Mouse (Mus musculus): ENCODE results near the gene Ifnar1. TPM values are rescaled to one million over a fixed set of nuclear protein-coding genes. Genes with fewer than 3 reads are reported as not detected.

Ifnar1 gene
- polyA plus RNA-seq, 1 experiment from 2014 or later, result 57.7 TPM

- no peaks in the 10 kb centered on the region for H3K27me3 ChIP-seq
- H3K9me3 ChIP-seq, result no peaks in the 10 kb centered on the region
- H3K9ac ChIP-seq, result no peak overlapping the region
- H3K4me1 ChIP-seq, result peaks cover 16% of the 10 kb centered on the region
- ATAC-seq (ENCODE audit: low FRiP score), result no peak
- H3K4me3 ChIP-seq (replicated peaks), result no peak overlapping the region
- H3K36me3 ChIP-seq (replicated peaks), result peaks cover 39% of the 10 kb centered on the region
- H3K27ac ChIP-seq, result no peak overlapping the region
- no peak overlapping the region for H3K4me2 ChIP-seq
- 94% methylated on average over 2 of the region's 2 CpGs for WGBS
Measured at GRCm38 (mm10) chr16:91488066-91488465, 3.0 kb downstream of the Ifnar1 start.

GRCm38 (mm10) chr16:91490897-91491296 is 5.9 kb downstream of the Ifnar1 start:
- Histone ChIP-seq H3K4me3 (replicated peaks) (no peak overlapping the region), H3K27me3 (no peaks in the 10 kb centered on the region), H3K36me3 (replicated peaks) (peaks cover 63% of the 10 kb centered on the region), H3K4me1 (peaks cover 9% of the 10 kb centered on the region), H3K27ac (no peak overlapping the region), H3K9me3 (no peaks in the 10 kb centered on the region), H3K4me2 (no peak overlapping the region), H3K9ac (no peak overlapping the region)
- ATAC-seq (ENCODE audit: low FRiP score), result no peak
- 93% methylated on average over 4 of the region's 4 CpGs for WGBS

DNA sequence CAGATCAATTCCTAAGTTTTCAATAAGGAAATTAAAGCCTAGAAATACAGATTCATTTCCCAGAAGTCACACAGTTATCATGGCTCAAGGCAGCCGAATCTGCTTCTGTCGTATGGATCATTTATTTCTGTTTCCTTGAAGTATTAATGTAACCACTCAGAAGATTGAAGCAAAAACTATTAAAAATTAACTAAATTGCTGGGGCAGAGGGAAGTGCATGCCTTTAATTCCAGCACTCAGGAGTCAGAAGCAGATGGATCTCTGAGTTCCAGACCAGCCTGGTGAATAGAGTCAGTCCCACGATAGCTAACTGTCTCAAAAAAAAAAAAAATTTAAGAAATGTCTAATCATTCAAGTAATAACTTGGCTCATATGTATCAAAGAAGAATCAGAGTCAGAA is 6.4 kb downstream of the Ifnar1 start:
- H3K36me3 ChIP-seq (replicated peaks), result peaks cover 67% of the 10 kb centered on the region

GRCm38 (mm10) chr16:91495501-91495900 is 10.5 kb downstream of the Ifnar1 start:
- peaks cover 92% of the 10 kb centered on the region for H3K36me3 ChIP-seq (replicated peaks)
- no peak for ATAC-seq (ENCODE audit: low FRiP score)

More for the DNA sequence above, 6.4 kb downstream of the Ifnar1 start:
- 94% methylated on average over 3 of the region's 3 CpGs for WGBS
- H3K4me1 ChIP-seq, result peaks cover 4% of the 10 kb centered on the region
- H3K4me3 ChIP-seq (replicated peaks), result no peak overlapping the region
- no peak for ATAC-seq (ENCODE audit: low FRiP score)
- no peak overlapping the region for H3K27ac ChIP-seq
- no peaks in the 10 kb centered on the region for H3K9me3 ChIP-seq
- no peaks in the 10 kb centered on the region for H3K27me3 ChIP-seq
- H3K4me2 ChIP-seq, result no peak overlapping the region
- no peak overlapping the region for H3K9ac ChIP-seq

GRCm38 (mm10) chr16:91496206-91496605 is 11.2 kb downstream of the Ifnar1 start:
- Histone ChIP-seq H3K27me3 (no peaks in the 10 kb centered on the region), H3K4me3 (replicated peaks) (no peak overlapping the region), H3K27ac (no peak overlapping the region), H3K36me3 (replicated peaks) (peaks cover 92% of the 10 kb centered on the region), H3K9ac (no peak overlapping the region), H3K4me1 (no peaks in the 10 kb centered on the region), H3K4me2 (no peak overlapping the region), H3K9me3 (no peaks in the 10 kb centered on the region)
- no peak for ATAC-seq (ENCODE audit: low FRiP score)
- 93% methylated on average over 17 of the region's 17 CpGs for WGBS

More at GRCm38 (mm10) chr16:91495501-91495900, 10.5 kb downstream of the Ifnar1 start:
- Histone ChIP-seq H3K9me3 (no peaks in the 10 kb centered on the region), H3K9ac (no peak overlapping the region), H3K27me3 (no peaks in the 10 kb centered on the region), H3K27ac (no peak overlapping the region), H3K4me3 (replicated peaks) (no peak overlapping the region), H3K4me2 (no peak overlapping the region), H3K4me1 (no peaks in the 10 kb centered on the region)
- 94% methylated on average over 4 of the region's 4 CpGs for WGBS

GRCm38 (mm10) chr16:91496766-91497165 is 11.7 kb downstream of the Ifnar1 start:
- no peak overlapping the region for H3K9ac ChIP-seq
- H3K36me3 ChIP-seq (replicated peaks), result peaks cover 92% of the 10 kb centered on the region
- no peaks in the 10 kb centered on the region for H3K4me1 ChIP-seq
- WGBS, result 87% methylated on average over 3 of the region's 3 CpGs
- no peak overlapping the region for H3K4me3 ChIP-seq (replicated peaks)
- no peak overlapping the region for H3K27ac ChIP-seq
- ATAC-seq (ENCODE audit: low FRiP score), result no peak
- H3K4me2 ChIP-seq, result no peak overlapping the region
- no peaks in the 10 kb centered on the region for H3K9me3 ChIP-seq
- H3K27me3 ChIP-seq, result no peaks in the 10 kb centered on the region

DNA sequence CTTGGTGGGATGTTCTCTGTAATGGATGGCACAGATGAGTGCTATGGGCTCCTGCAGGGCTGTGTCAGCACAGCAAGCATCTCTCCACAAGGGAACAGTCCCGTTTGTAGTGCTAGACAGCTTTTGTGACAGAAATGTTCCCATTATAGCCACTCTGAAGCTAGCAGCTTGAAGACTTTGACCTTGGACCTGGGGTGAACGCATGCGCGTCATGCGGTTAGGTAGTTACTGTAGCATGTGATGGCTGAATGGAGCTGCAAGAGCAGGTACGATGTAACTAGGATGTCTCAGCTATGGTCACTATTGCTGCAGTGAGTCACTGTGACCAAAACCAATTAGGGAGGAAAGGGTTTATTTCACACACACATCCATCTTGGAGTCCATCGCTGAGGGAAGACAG is 13.0 kb downstream of the Ifnar1 start:
- no peak for ATAC-seq (ENCODE audit: low FRiP score)
- WGBS, result 95% methylated on average over 7 of the region's 7 CpGs

DNA sequence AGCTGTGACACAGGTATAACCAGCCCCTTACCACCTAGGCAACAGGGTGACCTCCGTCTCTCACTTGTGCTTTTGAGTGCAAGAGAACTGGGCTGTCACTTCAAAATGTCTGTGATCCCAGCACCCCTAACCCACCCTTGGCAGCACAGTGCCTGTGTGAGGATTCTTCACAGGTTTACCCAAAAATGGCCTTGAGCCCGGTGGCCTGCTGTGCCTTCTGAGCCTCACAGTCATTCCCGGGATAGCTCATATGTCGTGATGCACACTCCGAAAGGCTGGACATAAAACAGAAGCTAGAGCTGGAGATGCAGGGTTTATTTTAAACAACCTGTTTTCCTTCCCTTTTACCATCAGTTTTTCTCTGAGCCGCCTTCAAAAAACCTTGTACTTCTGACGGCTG is 19.7 kb downstream of the Ifnar1 start:
- no peak overlapping the region for H3K27ac ChIP-seq
- ATAC-seq (ENCODE audit: low FRiP score), result no peak
- H3K36me3 ChIP-seq (replicated peaks), result peaks cover 76% of the 10 kb centered on the region
- H3K4me2 ChIP-seq, result no peak overlapping the region
- H3K4me1 ChIP-seq, result no peaks in the 10 kb centered on the region
- WGBS, result 95% methylated on average over 7 of the region's 7 CpGs
- no peaks in the 10 kb centered on the region for H3K27me3 ChIP-seq
- H3K4me3 ChIP-seq (replicated peaks), result no peak overlapping the region
- H3K9me3 ChIP-seq, result no peaks in the 10 kb centered on the region
- no peak overlapping the region for H3K9ac ChIP-seq

More for the DNA sequence above, 13.0 kb downstream of the Ifnar1 start:
- Histone ChIP-seq H3K27ac (no peak overlapping the region), H3K9ac (no peak overlapping the region), H3K27me3 (no peaks in the 10 kb centered on the region), H3K9me3 (no peaks in the 10 kb centered on the region), H3K4me1 (no peaks in the 10 kb centered on the region), H3K4me3 (replicated peaks) (no peak overlapping the region), H3K36me3 (replicated peaks) (peaks cover 89% of the 10 kb centered on the region), H3K4me2 (no peak overlapping the region)

DNA sequence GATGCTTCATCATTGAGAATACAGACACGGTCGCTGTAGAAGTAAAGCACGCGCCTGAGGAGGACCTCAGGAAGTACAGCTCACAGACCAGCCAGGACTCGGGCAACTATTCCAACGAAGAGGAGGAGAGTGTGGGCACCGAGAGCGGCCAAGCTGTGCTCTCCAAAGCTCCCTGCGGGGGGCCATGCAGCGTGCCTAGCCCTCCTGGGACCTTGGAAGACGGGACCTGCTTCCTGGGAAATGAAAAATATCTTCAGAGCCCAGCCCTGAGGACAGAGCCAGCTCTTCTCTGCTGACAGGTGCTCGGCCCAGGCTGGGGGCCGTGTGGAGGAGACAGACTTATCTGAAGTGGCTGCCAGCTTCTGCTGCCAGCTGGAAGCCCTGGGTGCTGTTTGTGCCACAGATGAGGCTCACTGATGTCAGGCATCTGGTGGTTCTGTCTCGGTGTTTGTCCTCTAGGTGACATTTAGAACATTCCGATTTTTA is 20.1 kb downstream of the Ifnar1 start:
- no peaks in the 10 kb centered on the region for H3K27me3 ChIP-seq
- 91% methylated on average over 15 of the region's 15 CpGs for WGBS
- no peak for ATAC-seq (ENCODE audit: low FRiP score)
- H3K4me3 ChIP-seq (replicated peaks), result no peak overlapping the region
- H3K4me1 ChIP-seq, result no peaks in the 10 kb centered on the region
- no peak overlapping the region for H3K4me2 ChIP-seq
- no peaks in the 10 kb centered on the region for H3K9me3 ChIP-seq
- no peak overlapping the region for H3K27ac ChIP-seq
- no peak overlapping the region for H3K9ac ChIP-seq
- peaks cover 76% of the 10 kb centered on the region for H3K36me3 ChIP-seq (replicated peaks)

DNA sequence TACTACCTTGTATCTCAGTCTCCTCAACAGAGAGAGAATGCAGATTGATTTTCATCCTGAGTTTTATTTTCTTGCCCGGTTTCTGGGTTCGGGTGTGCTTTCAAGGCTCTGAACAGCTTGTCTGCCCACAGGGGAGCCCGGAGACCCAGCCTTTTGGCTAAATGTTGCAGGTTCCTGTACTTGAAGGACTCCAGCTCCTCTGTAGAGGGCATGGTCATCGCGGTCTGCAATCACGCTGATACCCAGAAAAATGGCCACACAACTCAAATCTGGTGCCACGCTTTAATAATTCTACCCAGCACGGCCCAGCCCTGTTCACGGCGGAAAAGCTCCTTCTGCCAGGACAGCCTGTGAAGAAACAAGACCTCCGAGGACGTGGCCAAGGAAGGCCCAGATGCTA is 21.4 kb downstream of the Ifnar1 start:
- no peak overlapping the region for H3K4me2 ChIP-seq
- peaks cover 64% of the 10 kb centered on the region for H3K36me3 ChIP-seq (replicated peaks)
- no peak overlapping the region for H3K4me3 ChIP-seq (replicated peaks)
- H3K9me3 ChIP-seq, result no peaks in the 10 kb centered on the region
- no peak for ATAC-seq (ENCODE audit: low FRiP score)
- no peaks in the 10 kb centered on the region for H3K4me1 ChIP-seq
- H3K27me3 ChIP-seq, result no peaks in the 10 kb centered on the region
- H3K27ac ChIP-seq, result no peak overlapping the region
- 97% methylated on average over 12 of the region's 12 CpGs for WGBS
- no peak overlapping the region for H3K9ac ChIP-seq

- ATAC-seq (ENCODE audit: low FRiP score), result peak; percentile 65
- 33% methylated on average over 7 of the region's 7 CpGs for WGBS
- H3K4me1 ChIP-seq, result no peaks in the 10 kb centered on the region
Measured at GRCm38 (mm10) chr16:91512161-91512787, 27.2 kb downstream of the Ifnar1 start.

GRCm38 (mm10) chr16:91513099-91513498 is 28.1 kb downstream of the Ifnar1 start:
- ATAC-seq (ENCODE audit: low FRiP score), result no peak
- WGBS, result 88% methylated on average over 6 of the region's 6 CpGs
- no peak overlapping the region for H3K27ac ChIP-seq

More at GRCm38 (mm10) chr16:91512161-91512787, 27.2 kb downstream of the Ifnar1 start:
- Histone ChIP-seq H3K4me2 (no peak overlapping the region), H3K9ac (no peak overlapping the region), H3K27me3 (no peaks in the 10 kb centered on the region; the same call in 1 of the 2 replicates), H3K4me3 (replicated peaks) (no peak overlapping the region), H3K27ac (no peak overlapping the region), H3K36me3 (replicated peaks) (peaks cover 13% of the 10 kb centered on the region), H3K9me3 (no peaks in the 10 kb centered on the region)

GRCm38 (mm10) chr16:91517020-91517419 is 32.0 kb downstream of the Ifnar1 start:
- Histone ChIP-seq H3K4me1 (no peaks in the 10 kb centered on the region), H3K4me2 (no peak overlapping the region), H3K27ac (no peak overlapping the region), H3K9me3 (no peaks in the 10 kb centered on the region), H3K9ac (no peak overlapping the region), H3K36me3 (replicated peaks) (no peaks in the 10 kb centered on the region), H3K27me3 (no peaks in the 10 kb centered on the region; the same call in 1 of the 2 replicates), H3K4me3 (replicated peaks) (no peak overlapping the region)
- no peak for ATAC-seq (ENCODE audit: low FRiP score)
- 90% methylated on average over 7 of the region's 7 CpGs for WGBS

More at GRCm38 (mm10) chr16:91513099-91513498, 28.1 kb downstream of the Ifnar1 start:
- H3K4me1 ChIP-seq, result no peaks in the 10 kb centered on the region
- no peak overlapping the region for H3K9ac ChIP-seq
- 0 out of 2 replicates have a peak, but pooled peaks cover 7% of the 10 kb centered on the region for H3K36me3 ChIP-seq (replicated peaks)
- no peak overlapping the region for H3K4me2 ChIP-seq
- H3K4me3 ChIP-seq (replicated peaks), result no peak overlapping the region
- H3K27me3 ChIP-seq, result no peaks in the 10 kb centered on the region; the same call in 1 of the 2 replicates
- H3K9me3 ChIP-seq, result no peaks in the 10 kb centered on the region

Data from forebrain, embryonic 12.5 days (tissue).